Mouse (Mus musculus) erythroid progenitor cell, adult 5-6 weeks (primary cell): ENCODE measurements around the gene Rgma. TPM values are rescaled to one million over a fixed set of nuclear protein-coding genes. Genes with fewer than 3 reads are reported as not detected.

Experiments used
- ATAC-seq: replicated peaks from 2 replicates; pipeline ENCODE4 v1.8.0; 2016; ENCODE audit warnings: moderate number of reproducible peaks, mild to moderate bottlenecking, moderate TSS enrichment, inconsistent platforms; ENCODE audit not compliant: poor library complexity, low FRiP score, severe bottlenecking
- total RNA-seq, 2 experiments: library from RNA; stranded (forward) in 1 of 2; stranded (reverse) in 1 of 2; fragments of 150-400 nt in 1 of 2; fragments of 186-747, 209-891 nt in 1 of 2; gene quantifications; 2 replicates each; pipeline versions ENCODE4 v1.2.3 to v1.2.4; 2015 to 2017; ENCODE audit warnings: low replicate concordance in 2 of 2

The Rgma gene
- total RNA-seq (2015; ENCODE audit: low replicate concordance) = not detected in 2 replicates
- not detected in 2 replicates for total RNA-seq (2017; ENCODE audit: low replicate concordance)

DNA sequence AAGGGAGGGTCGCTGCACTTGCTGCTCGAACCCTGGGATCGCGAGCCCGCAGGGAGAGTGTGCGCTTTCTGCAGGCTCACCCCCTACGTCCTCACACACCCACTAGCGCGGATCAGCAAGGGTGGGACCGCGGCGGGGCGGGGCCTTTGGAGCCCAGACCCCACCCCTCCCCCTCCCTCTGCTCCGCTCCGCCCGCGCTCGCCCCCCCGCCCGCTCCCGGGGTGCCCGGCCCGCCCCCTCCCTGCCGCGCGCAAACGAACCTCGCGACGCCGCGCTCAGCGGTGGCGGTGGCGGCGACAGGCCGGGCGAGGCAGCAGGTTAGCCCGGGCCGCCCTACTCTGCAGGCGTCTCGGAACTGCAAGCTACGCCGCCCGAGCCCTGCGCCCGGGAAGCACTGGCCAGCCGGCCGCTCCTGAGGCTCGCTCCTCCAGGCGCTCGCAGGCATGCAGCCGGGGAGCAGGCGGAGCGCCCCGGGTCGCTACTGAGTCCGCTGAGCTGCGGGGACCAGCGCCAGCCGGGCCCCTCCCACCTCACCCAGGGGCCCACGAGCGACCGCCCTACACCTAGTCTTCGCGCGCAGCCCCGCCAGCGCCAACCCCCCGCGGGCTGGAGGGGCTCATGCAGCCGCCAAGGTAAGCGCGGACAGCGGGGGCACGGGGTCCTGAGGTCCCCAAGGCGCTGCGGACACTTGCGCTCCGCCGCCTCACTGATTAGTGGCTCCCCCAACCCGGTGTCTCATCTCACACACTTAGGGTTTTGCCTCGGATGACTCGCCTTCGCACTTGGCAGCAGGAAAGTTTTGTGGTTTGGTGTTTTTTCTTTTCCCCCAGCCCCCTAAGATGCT is at the start of gene Rgma:
Gene Rgma (plus strand): TSS at position 253 of the 844 bp plus-strand sequence.
- ATAC-seq = no peak

DNA sequence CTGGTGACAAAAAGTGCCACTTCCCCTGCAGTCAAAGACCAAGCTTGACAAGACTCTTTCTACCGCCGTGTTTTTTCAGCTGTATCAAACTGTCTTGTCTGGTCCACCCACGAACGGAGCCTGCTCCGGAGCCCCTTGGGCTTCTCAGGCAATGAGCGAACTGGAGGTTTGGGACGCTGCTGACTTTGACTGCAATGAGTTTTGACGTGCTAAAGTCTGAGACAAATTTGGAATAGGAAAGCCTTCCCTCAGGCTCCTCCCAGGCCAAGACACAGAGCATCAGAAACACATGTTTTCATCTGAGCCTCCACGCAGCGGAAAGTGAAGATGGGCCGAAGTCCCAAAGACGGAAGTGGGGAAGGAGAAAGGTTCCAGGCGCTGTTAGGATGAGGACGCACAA is 49.1 kb upstream of the Rgma start:
- no peak for ATAC-seq

DNA sequence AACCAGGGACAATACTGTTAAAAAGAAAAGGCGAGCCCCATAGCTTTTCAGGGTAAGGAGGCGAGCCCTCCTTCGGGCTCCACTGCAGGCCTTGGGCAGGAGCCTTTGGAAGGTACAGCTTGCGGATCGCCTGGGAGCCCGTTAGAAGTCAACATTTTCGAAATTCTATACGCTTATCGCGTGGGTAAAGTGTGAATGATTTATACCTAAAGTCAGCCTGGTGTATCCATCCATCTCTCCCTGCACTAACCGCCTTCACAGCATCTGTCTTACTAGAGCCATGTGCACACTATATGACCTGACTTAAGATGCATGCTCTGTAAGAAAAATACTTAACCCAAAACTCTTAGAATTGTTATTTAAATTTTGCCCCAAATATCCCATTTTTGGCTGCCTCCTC is 48.6 kb upstream of the Rgma start:
- ATAC-seq = no peak

DNA sequence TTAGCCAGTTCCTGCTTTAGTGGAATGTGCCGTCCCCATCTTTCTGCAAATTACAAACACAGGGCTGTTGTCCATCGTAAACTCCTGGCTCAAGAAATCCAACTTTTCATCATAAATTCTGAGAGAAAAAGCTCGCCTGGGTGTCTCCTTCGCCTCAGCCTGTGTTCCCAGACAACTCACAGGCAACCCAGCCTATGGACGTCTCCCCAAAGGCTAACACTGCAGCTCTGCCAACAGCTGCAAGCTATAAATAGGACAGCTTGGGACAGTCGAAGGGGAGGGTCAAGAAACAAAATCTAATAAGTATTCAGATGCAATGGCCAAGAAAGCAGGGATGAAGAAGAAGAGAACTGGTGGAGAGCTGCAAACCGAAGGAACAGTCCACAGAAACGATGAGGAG is 48.1 kb upstream of the Rgma start:
- ATAC-seq = no peak

DNA sequence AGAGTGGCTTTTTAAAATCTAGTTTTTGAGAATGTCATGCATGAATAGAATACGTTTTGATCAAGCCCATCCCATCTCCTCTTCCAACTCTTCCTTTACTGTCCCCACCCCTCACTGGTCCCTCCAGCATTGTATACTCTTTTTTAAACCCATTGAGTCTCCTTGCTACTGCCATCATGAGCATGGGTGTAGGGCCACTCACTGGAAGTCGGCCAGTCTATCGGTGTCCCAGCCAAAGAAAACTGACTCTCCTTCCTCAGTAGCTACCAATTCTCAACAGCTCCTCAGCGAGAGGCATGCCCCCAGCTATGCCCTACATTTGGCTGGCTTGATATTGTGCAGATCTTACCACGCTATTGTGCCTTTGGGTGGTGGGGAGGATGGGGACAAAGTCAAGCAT is 47.7 kb upstream of the Rgma start:
- no peak for ATAC-seq

DNA sequence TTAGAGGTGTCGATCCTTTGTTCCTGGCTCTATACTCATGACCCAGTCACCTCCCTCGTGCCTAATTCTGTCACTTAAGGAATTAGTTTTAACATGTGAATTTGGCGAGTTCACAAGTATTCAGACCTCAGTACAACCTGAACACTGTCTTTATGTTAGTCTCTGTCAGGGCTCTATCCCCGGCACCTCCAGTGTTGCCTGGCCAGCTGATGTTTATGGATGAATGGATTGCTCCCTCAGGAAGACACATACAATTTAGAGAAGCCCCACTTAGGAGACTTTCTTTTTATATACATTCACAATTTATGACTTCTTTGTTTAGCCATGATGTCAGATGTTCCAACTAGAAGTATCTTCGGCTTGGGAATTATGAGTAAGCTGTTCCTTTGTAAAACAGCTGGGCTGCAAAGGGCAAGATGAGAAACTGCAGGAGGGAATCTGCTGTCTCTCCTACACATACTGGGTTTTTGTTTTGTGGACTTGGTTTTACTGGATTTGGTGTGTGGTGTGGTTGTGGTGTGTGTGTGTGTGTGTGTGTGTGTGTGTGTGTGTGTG is 46.6 kb upstream of the Rgma start:
- ATAC-seq = no peak

DNA sequence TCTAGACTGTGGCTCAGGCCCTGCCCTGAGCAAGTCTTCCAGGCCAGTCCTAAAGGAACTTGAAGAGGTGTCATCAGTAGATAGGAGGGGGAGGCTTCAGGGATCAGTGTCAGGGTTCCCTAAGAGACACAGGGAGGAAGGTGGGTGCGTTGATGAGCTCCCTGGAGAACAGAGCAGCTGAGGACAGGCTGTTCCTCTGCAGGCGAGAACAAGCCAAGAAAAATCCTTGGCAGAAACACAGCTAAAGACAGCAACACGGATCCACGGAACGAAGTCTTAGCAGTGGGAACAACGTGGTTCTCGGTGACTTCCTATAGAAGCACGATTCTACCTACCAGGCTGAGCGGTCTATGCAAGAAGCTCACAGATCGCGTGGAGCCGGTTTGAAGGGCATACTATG is 44.6 kb upstream of the Rgma start:
- ATAC-seq = no peak

DNA sequence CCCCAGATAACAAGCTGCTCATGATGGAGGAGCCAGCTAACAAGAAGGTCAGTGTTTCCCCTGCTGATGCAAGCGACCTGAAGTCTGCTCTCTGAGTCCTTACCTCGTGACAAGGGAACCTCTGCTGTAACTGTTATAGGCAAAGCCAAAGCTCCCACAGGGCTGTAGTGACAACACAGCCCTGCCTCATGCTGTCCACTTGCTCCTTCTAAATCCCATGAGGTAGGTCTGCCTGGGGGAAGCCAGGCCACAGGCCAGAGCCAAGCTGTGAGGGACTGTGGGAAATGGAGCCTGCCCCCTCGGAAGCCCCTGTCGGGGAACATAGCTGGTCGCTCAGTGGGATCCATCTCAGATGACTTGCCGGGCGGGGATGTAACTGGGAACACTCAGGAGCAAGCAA is 43.7 kb upstream of the Rgma start:
- ATAC-seq = no peak

DNA sequence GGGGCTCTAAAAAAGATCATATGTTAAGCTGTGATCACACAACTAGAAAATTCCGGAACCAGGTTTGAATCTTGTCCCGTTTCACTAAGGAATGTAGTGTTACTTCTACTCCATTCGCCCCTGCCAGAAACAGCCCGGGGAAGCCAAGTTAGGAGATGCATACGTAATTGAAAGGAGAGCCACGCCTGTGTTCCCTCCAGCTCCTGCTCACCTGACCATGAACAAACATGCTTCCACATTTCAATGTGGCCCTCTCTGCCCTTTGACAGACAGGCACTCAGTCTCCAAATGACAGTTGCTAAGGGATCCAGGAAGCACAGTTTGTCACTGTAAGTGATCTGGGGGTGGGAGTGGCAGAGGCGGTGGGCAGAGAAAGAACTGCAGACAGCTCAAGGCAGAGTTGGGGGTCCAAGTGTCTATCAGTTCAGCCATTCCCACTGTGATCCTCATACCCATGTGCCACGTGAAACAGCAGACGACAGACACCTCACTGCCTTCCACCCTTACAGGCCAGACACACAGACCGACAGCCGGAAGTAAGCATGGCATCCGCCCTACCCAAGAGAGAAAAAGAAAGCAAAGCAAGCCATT is 41.8 kb upstream of the Rgma start:
- ATAC-seq = no peak

DNA sequence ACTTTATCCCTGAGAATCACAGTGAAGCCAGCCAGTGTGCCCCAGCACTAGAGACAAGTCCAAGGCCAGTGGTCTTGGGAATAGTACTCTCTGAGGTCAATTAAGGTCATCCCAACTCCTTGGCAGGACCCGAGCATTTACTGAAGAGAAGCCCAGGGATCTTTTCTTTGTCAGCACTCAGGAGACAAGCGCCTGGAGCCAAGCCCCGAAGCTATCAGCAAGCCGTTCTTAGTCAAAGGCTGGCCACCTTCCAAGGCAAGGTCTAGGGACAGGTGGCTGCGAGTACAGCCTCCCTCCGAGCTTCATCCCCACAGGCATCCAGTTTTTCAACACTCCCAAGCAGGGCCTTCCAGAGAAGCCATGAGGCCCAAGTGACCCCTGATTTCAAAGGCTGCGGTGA is 40.4 kb upstream of the Rgma start:
- ATAC-seq = no peak

DNA sequence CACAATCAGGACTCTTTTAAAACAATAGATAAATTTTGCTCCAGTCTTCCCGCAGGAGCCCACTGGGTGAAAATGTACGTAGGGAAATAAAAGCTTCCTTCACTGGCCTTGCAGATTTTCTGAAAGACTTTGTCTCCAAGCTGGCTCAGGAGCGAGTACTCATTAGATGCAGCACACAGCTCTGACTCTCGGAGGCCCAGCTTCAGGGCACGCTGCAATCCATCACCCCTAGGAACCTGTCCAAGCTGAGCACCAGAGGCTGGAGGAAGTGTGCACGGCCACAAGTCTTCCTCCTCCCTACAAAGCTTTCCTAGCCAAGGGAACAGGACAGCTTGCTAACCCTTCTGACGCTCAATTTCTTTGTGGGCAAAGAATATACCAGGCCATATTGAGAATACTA is 38.9 kb upstream of the Rgma start:
- no peak for ATAC-seq

DNA sequence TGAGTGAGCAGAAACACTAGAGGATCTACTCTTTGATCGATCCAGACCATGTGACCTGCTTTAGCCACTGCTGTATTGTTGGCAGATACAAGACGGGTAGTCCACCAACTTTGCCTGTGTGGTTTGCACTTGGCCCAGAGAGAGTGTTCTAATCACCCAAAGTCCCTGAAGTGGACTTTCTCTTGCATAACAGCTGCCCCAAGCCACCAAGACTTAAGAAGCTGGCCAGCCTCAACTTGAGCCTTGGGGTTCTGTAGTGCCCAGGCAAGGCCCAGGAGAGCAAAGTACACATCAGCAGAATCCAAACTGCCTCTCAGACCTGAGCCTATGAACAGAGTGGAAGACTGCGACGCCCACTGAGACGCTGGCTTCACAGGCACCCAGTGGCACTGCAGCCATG is 37.0 kb upstream of the Rgma start:
- no peak for ATAC-seq

DNA sequence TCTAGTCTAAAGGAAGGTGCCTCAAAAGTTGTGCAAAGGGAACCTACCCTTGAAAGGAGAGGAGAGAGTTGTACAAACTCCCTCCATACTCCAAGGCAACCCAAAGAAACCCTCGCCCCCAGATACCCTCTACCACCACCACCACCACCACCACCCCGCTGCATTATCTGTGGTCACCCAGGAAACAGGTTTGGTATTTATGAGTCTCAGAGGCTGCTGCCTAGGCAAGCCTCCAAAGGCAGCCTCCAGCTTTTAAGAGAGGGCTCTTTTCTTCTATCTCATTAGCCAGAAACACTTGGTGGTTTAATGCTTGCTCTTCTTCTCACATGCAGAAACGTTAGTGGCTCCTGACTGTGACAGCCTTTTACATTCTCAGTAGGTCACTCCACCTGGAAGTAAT is 31.5 kb upstream of the Rgma start:
- no peak for ATAC-seq

DNA sequence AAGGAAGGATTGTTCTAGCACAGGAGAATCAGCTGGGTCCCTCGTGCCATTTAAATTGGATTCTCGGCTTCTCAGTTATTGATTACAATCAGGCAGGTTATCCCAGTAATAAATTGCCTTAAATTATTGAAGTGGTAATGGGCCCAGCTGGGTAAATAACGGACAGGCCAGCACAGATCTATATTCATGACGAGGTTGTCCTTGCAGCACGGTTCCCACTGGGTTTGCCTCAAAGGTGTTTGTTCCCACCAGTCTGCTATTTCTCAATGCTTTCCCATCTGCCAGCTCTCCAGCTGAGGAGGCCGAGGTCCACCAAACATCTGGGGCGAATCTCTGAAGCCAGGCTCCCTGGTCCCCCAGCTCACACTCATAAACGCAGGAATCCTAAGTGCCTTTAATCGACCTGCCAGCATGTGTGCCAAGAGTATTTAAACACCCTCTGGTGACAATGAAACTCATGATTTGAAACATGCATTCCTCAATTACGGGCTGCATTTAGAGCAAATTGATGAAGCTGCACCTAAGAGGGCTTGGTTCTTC is 26.7 kb upstream of the Rgma start:
- ATAC-seq = no peak

DNA sequence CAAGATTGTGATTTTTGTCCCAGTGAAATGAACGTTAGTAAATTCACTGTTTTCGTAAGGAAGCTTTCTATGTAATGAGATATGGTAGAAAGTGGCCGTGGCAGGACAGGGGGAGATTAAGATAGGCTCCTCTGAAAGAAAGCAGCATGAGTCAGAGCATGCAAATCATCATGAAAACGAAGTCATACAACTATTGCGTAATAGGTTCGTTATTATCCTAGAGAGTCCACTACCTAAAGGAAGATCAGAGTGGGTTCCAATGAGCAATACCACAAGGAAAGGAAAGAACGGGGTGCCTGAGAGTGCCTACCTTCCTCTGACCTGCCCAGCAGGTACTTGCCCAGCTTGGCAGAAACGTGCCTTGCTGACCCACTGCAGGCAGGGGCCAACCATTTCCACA is 26.2 kb upstream of the Rgma start:
- no peak for ATAC-seq

DNA sequence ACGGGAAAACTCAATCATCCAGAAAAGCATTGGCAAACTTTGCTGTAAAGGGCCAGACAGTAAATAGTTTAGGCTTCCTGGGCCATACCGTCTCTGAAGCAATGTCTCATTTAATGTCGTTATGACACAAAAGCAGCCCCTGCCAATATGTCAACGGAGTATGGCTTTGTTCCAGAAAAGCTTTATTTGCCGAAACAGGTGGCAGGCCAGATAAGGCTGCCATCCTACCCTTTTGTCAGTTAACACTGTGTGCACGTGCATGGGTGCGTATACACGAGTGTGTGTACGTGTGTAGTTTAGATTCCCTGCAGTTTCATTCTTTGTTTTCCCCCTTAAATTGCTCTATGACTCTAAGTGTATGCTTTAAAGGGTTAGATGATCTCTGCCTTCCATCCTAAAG is 20.1 kb upstream of the Rgma start:
- ATAC-seq = no peak

DNA sequence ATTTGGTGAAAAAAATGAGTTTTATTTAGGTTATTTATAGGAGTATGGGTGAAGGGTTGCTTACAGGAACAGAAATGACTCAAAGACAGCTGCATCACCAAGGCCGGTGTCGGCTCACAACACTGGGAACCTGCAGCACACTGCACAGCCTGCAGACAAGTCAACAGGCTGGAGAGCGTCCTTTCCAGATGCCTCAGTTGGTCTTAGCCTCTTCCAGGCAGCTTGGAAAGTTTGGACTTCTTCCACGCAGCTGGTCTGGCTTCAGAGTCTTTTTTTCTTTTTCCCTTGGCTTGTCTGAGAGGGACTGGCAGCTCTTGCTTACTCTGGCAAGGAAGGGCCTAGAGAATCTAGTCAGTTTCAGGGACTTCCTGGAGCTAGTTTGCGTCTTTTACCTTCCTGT is 18.4 kb upstream of the Rgma start:
- no peak for ATAC-seq

DNA sequence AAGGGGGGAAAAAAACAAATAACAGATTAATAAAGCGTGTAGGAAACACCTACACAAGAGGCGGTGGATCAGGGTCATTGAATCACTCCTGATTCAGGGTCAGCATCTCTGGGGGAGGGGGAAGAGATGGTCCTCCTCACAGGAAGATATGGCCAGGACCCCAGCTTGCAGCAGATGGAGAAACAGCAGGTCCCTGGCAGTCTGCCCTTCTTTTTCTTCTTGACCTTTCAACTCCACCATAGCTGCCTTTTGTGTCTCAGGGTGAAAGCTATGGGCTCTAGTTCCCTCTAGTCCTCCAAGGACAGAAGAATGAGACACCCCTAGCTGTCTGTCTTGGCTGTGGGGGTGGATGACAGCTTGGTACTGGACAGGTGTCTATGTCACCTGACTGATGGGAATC is 17.7 kb upstream of the Rgma start:
- ATAC-seq = no peak

DNA sequence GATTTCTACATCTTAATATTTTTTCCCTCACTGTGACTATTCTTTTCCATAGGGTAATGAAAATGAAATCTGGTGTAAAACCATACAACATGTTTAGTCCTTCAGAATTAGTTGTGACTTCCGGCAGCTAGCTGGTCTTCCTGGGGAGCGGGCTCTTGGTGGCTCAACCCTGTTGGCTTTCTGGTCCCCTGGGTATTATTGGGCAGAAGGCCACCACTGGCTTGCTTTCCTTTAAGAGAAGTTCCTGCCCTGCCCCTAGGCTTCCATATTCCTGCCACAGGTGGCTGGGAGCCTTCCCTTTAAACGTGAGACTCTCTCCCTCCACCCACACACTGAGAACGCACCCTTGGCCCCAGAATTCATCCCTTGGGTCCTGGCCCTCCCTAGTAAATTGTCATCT is 9.8 kb upstream of the Rgma start:
- no peak for ATAC-seq

DNA sequence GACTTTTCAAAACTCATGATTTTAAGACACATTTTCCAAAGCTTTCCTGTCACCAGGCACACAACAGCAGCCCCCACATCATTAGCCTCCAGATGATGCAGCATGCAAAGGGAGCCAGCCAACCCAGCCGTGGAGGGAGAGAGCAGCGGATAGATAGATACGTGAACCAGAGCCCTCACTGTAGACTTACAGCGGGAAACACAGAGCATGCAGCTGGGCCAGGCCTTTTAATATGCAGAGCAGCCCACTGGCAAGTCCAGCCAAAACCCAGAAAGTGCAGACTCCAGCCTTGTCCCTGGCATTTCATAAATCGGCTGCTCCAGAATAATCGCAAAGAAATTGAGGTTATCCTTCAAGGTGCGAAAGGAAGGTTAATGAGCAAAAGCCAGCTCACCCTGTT is 9.3 kb upstream of the Rgma start:
- no peak for ATAC-seq
